Mouse (Mus musculus) kidney, embryonic 15.5 days (tissue): ENCODE results near the gene Nelfcd. TPM values are rescaled to one million over a fixed set of nuclear protein-coding genes. Genes with fewer than 3 reads are reported as not detected.
A peak's percentile ranks its signal among the peaks of the same experiment; 100 is the strongest.

Experiments
- ATAC-seq: fragments of 200-750 bp; cut with Nextera tagmentation; replicated peaks from 2 replicates; pipeline ENCODE4 v1.8.0; 2017; ENCODE audit warnings: moderate TSS enrichment; ENCODE audit not compliant: low FRiP score
- H3K27ac ChIP-seq: fragments of 300-500 bp; sonication (generic); 2 replicates; pipeline ENCODE4 v1.5.1; 2015; ENCODE audit warnings: mild to moderate bottlenecking, inconsistent platforms
- H3K27me3 ChIP-seq: fragments of 300-500 bp; sonication (generic); 2 replicates; pipeline ENCODE4 v1.6.1; 2015; ENCODE audit warnings: inconsistent platforms
- H3K36me3 ChIP-seq: fragments of 300-500 bp; sonication (generic); 2 replicates; pipeline ENCODE4 v1.6.1; 2015; ENCODE audit warnings: inconsistent platforms
- H3K4me1 ChIP-seq: fragments of 300-500 bp; sonication (generic); 2 replicates; pipeline ENCODE4 v1.6.1; 2015; ENCODE audit warnings: inconsistent platforms
- H3K4me2 ChIP-seq: fragments of 300-500 bp; sonication (generic); 2 replicates; pipeline ENCODE4 v1.6.1; 2015; ENCODE audit warnings: moderate library complexity, mild to moderate bottlenecking, inconsistent platforms
- H3K4me3 ChIP-seq: fragments of 300-500 bp; sonication (generic); replicated peaks from 2 replicates; pipeline ENCODE4 v1.5.1; 2015; ENCODE audit warnings: mild to moderate bottlenecking, inconsistent platforms
- H3K9ac ChIP-seq: fragments of 300-500 bp; sonication (generic); 2 replicates; pipeline ENCODE4 v1.6.1; 2015; ENCODE audit warnings: mild to moderate bottlenecking, inconsistent platforms
- H3K9me3 ChIP-seq: fragments of 300-500 bp; sonication (generic); replicated peaks from 2 replicates; pipeline ENCODE4 v1.6.1; 2016; ENCODE audit warnings: inconsistent platforms
- WGBS: fragments of 180-500 bp; shearing (Covaris S2); methylation state at CpG from one replicate; pipeline ENCODE4 v1.1.7; 2015; ENCODE audit warnings: mixed read lengths; 5-methylcytosine and 5-hydroxymethylcytosine counted together
- polyA plus RNA-seq: library from polyadenylated mRNA; unstranded; fragments of >200 nt; fragmentation: Nextera tagmentation; extraction: Ambion mirVana; gene quantifications from 2 replicates; pipeline ENCODE4 v1.2.1, GENCODE M21; 2015

Gene Nelfcd
- polyA plus RNA-seq, 1 experiment from 2014 or later, result 130 TPM

DNA sequence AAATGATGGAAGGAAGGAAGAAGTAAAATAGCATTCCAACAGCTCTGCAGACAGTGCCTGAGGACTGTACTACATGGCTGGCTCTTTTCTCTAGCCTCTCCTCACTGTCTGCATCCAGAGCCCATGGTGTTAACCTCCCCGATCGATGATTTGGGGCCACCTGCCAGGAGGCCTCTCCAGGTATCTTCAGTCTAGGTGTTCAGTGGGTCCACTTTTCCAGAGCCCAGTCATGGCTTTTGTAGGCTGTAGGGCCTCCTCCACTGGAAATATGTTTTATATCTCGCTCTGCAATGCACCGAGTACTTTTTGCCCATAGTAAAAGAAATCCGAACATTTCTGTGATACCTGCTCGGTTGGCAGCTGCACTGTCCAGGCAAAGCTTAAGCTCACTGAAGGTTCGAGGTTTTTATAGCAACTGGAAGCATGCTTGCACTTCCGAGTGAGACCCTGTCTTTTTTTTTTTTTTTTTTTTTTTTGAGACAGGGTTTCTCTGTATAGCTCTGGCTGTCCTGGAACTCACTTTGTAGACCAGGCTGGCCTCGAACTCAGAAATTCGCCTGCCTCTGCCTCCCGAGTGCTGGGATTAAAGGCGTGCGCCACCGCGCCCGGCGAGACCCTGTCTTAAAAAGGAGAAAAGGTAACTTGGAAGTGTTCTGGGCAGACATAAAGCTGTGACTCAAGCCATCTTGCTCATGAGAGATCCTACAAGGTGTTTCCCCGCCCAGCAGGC is 438 bp upstream of the Nelfcd start:
- WGBS, result 44% methylated on average over 18 of the region's 18 CpGs
- H3K4me3 ChIP-seq, result peak overlapping the region; percentile 84
- peaks cover 7% of the 10 kb centered on the region; the same call in 1 of the 2 replicates for H3K36me3 ChIP-seq
- no peak; the same call in 1 of the 2 replicates for ATAC-seq
- peak overlapping the region; percentile 70 for H3K4me2 ChIP-seq
- no peaks in the 10 kb centered on the region for H3K9me3 ChIP-seq
- no peak overlapping the region for H3K9ac ChIP-seq
- H3K4me1 ChIP-seq, result peaks cover 12% of the 10 kb centered on the region
- H3K27ac ChIP-seq, result no peak overlapping the region
- no peaks in the 10 kb centered on the region for H3K27me3 ChIP-seq

DNA sequence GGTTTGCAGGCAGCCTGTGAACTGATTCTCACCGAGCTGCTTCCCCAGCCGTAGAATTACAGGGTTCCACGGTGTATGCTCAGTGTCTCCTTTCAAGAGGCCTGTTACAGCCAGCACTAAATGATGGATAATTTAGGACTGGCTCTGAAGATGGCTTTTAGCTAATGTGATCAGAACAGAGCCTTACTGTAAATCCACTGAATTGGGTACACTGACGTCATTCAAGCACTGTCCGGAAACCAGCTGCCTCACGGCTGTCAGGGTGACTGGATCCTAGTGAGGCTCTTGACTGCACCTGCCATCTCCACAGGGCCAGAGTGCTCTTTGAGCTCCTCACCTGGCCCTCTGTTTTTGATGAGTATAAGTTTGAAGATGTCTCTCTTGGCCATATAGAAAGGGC is 5.5 kb downstream of the Nelfcd start:
- 84% methylated on average over 6 of the region's 6 CpGs for WGBS
- no peaks in the 10 kb centered on the region for H3K27me3 ChIP-seq
- peaks cover 14% of the 10 kb centered on the region for H3K4me1 ChIP-seq
- H3K4me3 ChIP-seq, result no peak overlapping the region
- no peaks in the 10 kb centered on the region for H3K9me3 ChIP-seq
- no peak for ATAC-seq
- no peak overlapping the region for H3K27ac ChIP-seq
- no peak overlapping the region for H3K4me2 ChIP-seq
- no peak overlapping the region for H3K9ac ChIP-seq
- H3K36me3 ChIP-seq, result peaks cover 66% of the 10 kb centered on the region

DNA sequence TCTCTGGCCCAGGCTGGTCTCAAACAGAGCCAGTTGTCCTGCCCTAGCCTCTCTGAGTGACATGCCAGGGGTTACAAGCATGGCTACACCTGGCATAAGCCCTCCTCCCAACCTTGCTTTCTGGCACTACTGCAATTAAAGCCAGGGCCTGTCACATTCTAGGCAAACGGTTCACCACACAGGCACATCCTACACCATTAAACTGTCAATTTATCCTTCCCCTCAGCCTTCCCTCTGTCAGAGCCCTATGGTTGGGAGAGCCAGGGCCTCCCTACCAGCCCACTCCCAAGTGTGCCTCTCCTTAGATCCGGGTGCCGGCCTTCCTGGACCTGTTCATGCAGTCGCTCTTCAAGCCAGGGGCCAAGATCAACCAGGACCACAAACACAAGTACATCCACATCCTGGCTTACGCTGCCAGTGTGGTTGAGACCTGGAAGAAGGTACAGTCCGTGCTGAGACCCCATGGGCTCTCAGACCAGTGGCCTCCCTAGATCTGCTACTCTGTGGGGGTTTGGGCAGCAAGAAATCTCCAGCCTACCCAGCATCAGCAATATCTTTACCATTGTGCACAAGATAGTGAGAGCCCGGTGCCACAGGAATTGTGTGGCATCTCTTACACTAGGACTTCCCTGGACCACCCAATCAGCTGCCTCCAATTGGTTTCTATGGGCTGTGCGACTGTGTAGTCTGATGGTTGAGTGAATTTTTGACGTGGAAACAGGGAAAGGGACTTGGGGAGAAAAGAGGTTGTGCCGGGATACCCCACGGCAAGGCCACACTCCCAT is 8.9 kb downstream of the Nelfcd start:
- 73% methylated on average over 11 of the region's 11 CpGs for WGBS
- Histone ChIP-seq H3K36me3 (peaks cover 99% of the 10 kb centered on the region), H3K4me1 (peaks cover 19% of the 10 kb centered on the region), H3K4me2 (no peak overlapping the region), H3K4me3 (no peak overlapping the region), H3K27me3 (no peaks in the 10 kb centered on the region), H3K27ac (no peak overlapping the region), H3K9me3 (no peaks in the 10 kb centered on the region), H3K9ac (no peak overlapping the region)
- peak; percentile 75 for ATAC-seq

DNA sequence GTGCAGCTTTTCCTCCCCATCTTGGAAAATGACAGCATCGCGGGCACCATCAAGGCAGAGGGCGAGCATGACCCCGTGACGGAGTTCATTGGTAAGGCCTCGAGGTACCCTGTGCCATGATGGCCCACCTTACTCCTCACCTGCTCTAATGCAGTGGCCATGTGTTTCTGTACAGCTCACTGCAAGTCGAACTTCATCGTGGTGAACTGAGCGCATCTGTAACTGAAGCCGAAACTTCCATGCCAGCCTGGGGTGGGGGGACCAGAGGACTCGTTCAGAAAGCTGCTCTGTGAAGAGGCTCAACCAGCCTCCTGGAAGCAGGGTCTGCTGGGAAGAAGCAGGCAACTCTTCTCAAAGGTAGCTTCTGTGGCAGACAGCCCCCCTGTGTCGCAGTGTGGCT is 11.3 kb downstream of the Nelfcd start:
- WGBS, result 88% methylated on average over 12 of the region's 12 CpGs
- H3K9me3 ChIP-seq, result no peaks in the 10 kb centered on the region

DNA sequence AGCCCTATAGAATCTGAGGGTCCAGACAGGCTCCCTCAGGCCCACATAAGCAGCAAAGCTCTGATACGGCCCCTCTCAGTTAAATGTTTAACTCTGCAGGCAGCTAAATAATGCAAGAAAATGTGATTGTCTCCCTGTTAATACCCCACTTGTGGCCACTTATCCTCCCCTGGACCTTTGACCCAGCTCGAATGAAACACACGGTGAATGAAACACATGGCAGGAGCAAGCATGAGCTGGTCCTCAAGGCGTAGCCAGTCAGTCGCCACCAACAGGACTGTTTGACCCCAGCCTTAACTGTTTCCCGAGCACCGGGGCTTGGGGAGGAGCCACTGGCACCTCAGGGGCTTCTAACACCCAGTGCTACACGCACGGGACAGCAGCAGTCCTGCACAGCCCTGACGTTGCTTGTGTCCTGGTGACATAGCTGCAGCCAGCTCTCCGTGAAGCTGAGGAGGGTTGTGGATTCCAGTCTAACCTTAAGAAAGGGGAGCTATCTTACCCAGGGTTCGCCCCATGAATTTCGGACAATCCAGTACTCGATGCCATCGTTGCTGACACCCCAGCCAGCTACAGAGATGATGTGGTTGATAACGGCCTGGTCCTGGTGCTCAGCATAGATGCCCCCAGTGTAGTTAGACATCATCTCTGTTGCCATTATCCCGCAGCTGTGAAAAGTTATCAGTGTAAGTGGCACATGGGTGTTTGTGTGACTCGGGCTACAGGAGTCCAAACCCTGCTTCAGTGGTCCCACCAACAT is 12.7 kb downstream of the Nelfcd start:
- Histone ChIP-seq H3K4me1 (peaks cover 22% of the 10 kb centered on the region), H3K9me3 (no peaks in the 10 kb centered on the region), H3K4me3 (no peak overlapping the region), H3K4me2 (no peak overlapping the region), H3K36me3 (peaks cover 84% of the 10 kb centered on the region), H3K27me3 (no peaks in the 10 kb centered on the region), H3K9ac (no peak overlapping the region), H3K27ac (peak overlapping the region; percentile 59; the same call in 1 of the 2 replicates)
- ATAC-seq, result peak; percentile 33; the same call in 1 of the 2 replicates
- 71% methylated on average over 18 of the region's 18 CpGs for WGBS

More for the DNA sequence above, 11.3 kb downstream of the Nelfcd start:
- peaks cover 19% of the 10 kb centered on the region for H3K4me1 ChIP-seq
- no peak overlapping the region for H3K9ac ChIP-seq
- H3K27me3 ChIP-seq, result no peaks in the 10 kb centered on the region
- H3K36me3 ChIP-seq, result peaks cover 92% of the 10 kb centered on the region
- H3K4me2 ChIP-seq, result no peak overlapping the region
- ATAC-seq, result no peak
- H3K27ac ChIP-seq, result no peak overlapping the region
- no peak overlapping the region for H3K4me3 ChIP-seq

DNA sequence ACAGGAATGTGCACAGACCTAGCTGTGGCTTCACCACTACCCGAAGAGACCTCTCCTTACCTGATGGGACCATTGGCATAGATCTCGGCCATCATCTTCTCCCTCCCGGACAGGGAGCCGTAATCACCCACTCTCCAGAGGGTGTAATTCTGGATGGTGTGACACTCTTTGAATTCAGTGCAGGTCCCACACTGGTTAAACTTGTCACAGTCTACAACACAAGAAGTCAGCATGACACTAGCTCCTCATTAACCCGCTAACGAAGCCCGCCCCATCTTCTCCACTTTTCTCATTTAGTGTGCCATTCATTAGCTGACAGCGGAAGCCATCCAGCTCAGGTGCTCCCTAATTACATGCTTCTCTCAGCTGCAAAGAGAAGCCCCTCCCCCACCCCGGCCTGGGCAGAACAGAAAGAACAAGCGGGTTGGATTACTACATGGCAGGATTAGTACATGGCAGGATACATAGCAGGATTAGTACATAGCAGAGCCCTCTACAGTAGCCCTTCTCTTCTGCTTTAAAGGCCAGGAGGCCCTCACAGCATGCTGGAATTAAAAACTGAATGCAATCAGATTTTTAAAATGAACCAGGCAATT is 13.5 kb downstream of the Nelfcd start:
- Histone ChIP-seq H3K4me2 (no peak overlapping the region), H3K9ac (no peak overlapping the region), H3K36me3 (peaks cover 76% of the 10 kb centered on the region), H3K27me3 (no peaks in the 10 kb centered on the region), H3K4me1 (peaks cover 21% of the 10 kb centered on the region), H3K4me3 (no peak overlapping the region), H3K27ac (no peak overlapping the region), H3K9me3 (no peaks in the 10 kb centered on the region)
- ATAC-seq, result no peak
- 80% methylated on average over 10 of the region's 10 CpGs for WGBS

DNA sequence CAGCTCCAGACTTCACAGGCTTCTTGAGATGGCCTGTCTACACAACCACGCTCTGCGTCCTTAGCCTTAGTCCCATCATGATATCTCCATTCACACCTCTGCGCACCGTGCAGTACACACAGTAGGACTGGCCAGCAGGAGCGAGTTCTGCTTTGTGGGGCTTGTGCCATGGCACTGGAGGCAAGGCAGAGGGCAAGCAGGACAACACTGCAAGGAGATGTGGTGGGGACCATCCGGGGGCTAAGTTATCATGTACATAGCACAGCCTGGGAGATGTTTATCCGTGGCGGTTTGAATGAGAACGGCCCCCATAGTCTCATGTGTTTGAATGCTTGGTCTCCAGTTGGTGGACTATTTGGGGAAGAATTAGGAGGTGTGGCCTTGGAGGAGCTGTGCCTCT is 19.3 kb downstream of the Nelfcd start:
- ATAC-seq, result no peak
- peaks cover 24% of the 10 kb centered on the region; the same call in 1 of the 2 replicates for H3K36me3 ChIP-seq
- WGBS, result 94% methylated on average over 9 of the region's 9 CpGs

DNA sequence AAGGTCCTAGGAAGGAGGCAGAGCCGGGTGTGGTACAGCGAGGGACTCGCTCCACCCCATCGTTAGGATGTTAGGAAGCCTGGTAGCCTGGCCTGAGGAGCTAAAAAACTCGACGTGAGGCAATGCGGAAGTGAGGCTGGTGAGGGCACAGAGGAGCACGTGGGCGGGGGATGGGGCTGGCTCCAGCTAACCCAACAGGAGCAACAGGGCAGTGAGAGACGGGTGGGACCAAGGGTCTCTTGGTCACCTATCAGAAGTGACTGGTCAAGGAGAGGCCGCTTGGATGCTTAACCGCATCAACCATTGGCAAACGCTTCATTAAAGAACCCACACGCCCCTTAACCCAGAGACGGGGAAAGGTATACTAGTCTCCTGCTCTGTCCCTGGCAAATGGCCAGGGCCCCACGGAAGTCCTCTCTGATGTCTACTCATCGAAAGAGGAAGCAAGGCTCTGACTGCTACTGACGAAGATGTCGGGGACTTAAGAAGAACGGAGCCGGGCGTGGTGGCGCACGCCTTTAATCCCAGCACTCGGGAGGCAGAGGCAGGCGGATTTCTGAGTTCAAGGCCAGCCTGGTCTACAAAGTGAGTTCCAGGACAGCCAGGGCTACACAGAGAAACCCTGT is 20.6 kb downstream of the Nelfcd start:
- no peaks in the 10 kb centered on the region for H3K9me3 ChIP-seq
- no peaks in the 10 kb centered on the region for H3K27me3 ChIP-seq
- peaks cover 15% of the 10 kb centered on the region; the same call in 1 of the 2 replicates for H3K36me3 ChIP-seq
- no peak overlapping the region for H3K27ac ChIP-seq
- peaks cover 28% of the 10 kb centered on the region for H3K4me1 ChIP-seq
- no peak overlapping the region for H3K4me2 ChIP-seq
- no peak overlapping the region for H3K4me3 ChIP-seq
- 87% methylated on average over 26 of the region's 26 CpGs for WGBS
- H3K9ac ChIP-seq, result no peak overlapping the region
- no peak for ATAC-seq

More for the DNA sequence above, 19.3 kb downstream of the Nelfcd start:
- H3K9ac ChIP-seq, result no peak overlapping the region
- H3K9me3 ChIP-seq, result no peaks in the 10 kb centered on the region
- H3K4me3 ChIP-seq, result no peak overlapping the region
- H3K27me3 ChIP-seq, result no peaks in the 10 kb centered on the region
- no peak overlapping the region for H3K27ac ChIP-seq
- no peak overlapping the region for H3K4me2 ChIP-seq
- H3K4me1 ChIP-seq, result peaks cover 28% of the 10 kb centered on the region

DNA sequence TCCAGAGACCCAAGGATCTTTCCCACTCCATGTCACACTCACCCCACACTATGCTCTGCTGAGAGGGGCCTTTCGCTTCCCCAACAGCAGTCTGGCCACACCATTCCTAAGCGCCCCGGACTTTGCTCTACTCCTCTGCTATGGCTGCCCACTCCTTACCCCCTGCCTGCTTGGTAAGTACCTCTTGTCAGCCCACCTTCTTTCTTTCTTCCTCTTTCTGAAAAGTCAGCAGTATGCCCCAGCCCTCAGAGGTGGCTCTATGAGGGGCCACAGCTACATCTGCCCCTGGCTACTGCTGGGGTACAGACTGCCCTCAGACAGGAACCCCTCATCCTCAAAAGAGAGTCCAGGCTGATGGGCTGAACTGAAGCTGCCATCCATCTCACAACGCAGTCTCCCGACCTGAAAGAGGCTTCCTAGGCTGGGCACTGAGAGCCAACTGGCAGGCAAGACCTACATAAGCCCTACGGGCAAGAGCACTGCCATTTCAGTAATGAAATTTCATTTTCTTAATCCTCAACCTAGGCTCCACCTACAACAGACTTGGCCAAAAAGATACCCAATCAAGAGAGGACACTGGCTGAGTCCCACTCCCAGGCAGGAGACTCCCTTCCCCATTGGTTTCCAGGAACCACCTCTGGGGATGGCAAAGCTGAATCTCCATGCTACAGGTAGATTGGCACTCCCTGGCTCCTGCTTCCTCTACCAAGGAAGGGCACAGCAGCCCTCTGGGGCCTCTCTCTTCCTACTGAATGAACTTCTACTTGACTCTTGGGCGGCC is 21.5 kb downstream of the Nelfcd start:
- Histone ChIP-seq H3K27ac (no peak overlapping the region), H3K27me3 (no peaks in the 10 kb centered on the region), H3K4me1 (peaks cover 28% of the 10 kb centered on the region), H3K4me2 (no peak overlapping the region), H3K4me3 (no peak overlapping the region), H3K9ac (no peak overlapping the region), H3K9me3 (no peaks in the 10 kb centered on the region), H3K36me3 (peaks cover 12% of the 10 kb centered on the region; the same call in 1 of the 2 replicates)
- 97% methylated on average over 7 of the region's 7 CpGs for WGBS
- ATAC-seq, result no peak

DNA sequence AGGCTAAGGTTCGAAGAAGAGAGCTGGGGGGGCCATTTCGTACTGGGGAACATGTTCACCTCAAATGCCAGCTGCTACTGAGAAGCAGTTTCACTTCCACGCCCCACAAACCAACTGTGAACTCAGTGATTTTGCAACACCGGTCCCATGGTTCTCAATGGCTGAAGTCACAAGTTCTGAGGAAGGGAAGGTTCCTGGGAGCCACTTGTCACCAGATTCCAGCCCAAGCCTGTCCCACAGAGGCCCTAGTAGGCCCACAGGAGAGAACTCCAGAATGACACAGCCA is 22.0 kb downstream of the Nelfcd start:
- H3K4me2 ChIP-seq, result peak overlapping the region; percentile 83
- H3K4me1 ChIP-seq, result peaks cover 30% of the 10 kb centered on the region
- no peak overlapping the region for H3K9ac ChIP-seq
- WGBS, result 95% methylated on average over 4 of the region's 4 CpGs
- peak overlapping the region; percentile 62; the same call in 1 of the 2 replicates for H3K4me3 ChIP-seq
- no peaks in the 10 kb centered on the region for H3K27me3 ChIP-seq
- no peak overlapping the region for H3K27ac ChIP-seq
- peaks cover 8% of the 10 kb centered on the region; the same call in 1 of the 2 replicates for H3K36me3 ChIP-seq
- H3K9me3 ChIP-seq, result no peaks in the 10 kb centered on the region
- no peak for ATAC-seq

DNA sequence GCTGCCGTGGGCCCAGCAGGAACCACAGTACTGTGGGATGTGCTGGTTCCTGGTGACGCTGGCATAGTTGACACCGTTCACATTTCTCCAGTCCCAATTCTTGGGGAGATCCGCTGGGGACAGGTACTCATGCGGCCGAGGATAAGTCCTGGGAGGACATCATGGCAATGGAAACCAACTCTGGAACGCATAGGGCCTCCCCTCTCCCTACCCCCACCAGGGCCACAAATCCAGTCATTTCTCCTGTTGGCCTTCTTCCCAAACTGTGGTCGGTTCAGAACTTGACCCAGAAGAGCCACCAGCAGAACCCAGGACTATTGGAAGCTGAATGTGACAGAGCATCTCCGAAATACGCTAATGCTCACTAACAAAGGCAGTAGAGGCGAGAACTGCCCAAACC is 22.6 kb downstream of the Nelfcd start:
- H3K4me3 ChIP-seq, result peak overlapping the region; percentile 62
- H3K9me3 ChIP-seq, result no peaks in the 10 kb centered on the region
- H3K27me3 ChIP-seq, result no peaks in the 10 kb centered on the region
- H3K4me2 ChIP-seq, result peak overlapping the region; percentile 83
- 69% methylated on average over 11 of the region's 11 CpGs for WGBS
- peaks cover 34% of the 10 kb centered on the region for H3K4me1 ChIP-seq
- no peak overlapping the region for H3K27ac ChIP-seq
- peaks cover 5% of the 10 kb centered on the region; the same call in 1 of the 2 replicates for H3K36me3 ChIP-seq
- H3K9ac ChIP-seq, result peak overlapping the region; percentile 50
- no peak for ATAC-seq
